Mouse (Mus musculus) kidney, postnatal 36 days (tissue): ENCODE measurements around the gene Ablim1.

ENCODE experiments used
- DNase-seq, 2 experiments: peaks; one replicate each; pipeline ENCODE4 v3.0.0; 2021 to 2022; ENCODE audit warnings: mixed read lengths in 2 of 2

Gene Ablim1

GRCm38 (mm10) chr19:57095340-57095739 is 219.4 kb downstream of the Ablim1 start:
- no peak for DNase-seq

GRCm38 (mm10) chr19:57093698-57094004 is 221.1 kb downstream of the Ablim1 start:
- no peak for DNase-seq

- no peak for DNase-seq
Measured at GRCm38 (mm10) chr19:57092958-57093697, 221.6 kb downstream of the Ablim1 start.

- DNase-seq, result no peak
Measured at GRCm38 (mm10) chr19:57091278-57091677, 223.4 kb downstream of the Ablim1 start.

- DNase-seq, result no peak
Measured at GRCm38 (mm10) chr19:57088804-57089369, 225.8 kb downstream of the Ablim1 start.

- no peak for DNase-seq
Measured at GRCm38 (mm10) chr19:57084520-57085166, 230.1 kb downstream of the Ablim1 start.

GRCm38 (mm10) chr19:57083887-57084286 is 230.8 kb downstream of the Ablim1 start:
- no peak for DNase-seq

GRCm38 (mm10) chr19:57083183-57083555 is 231.6 kb downstream of the Ablim1 start:
- no peak for DNase-seq

- no peak for DNase-seq
Measured at GRCm38 (mm10) chr19:57082454-57083182, 232.1 kb downstream of the Ablim1 start.

- peak in 1 of 2 experiments; percentile 20 for DNase-seq
Measured at GRCm38 (mm10) chr19:57081536-57081935, 233.2 kb downstream of the Ablim1 start.

GRCm38 (mm10) chr19:57079606-57079981 is 235.1 kb downstream of the Ablim1 start:
- no peak for DNase-seq

- DNase-seq, result peak; percentile 60 to 67
Measured at GRCm38 (mm10) chr19:57078867-57079605, 235.7 kb downstream of the Ablim1 start.

- DNase-seq, result no peak
Measured at GRCm38 (mm10) chr19:57077826-57078699, 236.7 kb downstream of the Ablim1 start.

- no peak for DNase-seq
Measured at GRCm38 (mm10) chr19:57073450-57073849, 241.3 kb downstream of the Ablim1 start.

GRCm38 (mm10) chr19:57072756-57073155 is 242.0 kb downstream of the Ablim1 start:
- no peak for DNase-seq

- no peak for DNase-seq
Measured at GRCm38 (mm10) chr19:57067108-57067613, 247.6 kb downstream of the Ablim1 start.

- DNase-seq, result peak; percentile 66 to 81
Measured at GRCm38 (mm10) chr19:57066313-57066712, 248.4 kb downstream of the Ablim1 start.

GRCm38 (mm10) chr19:57062746-57063145 is 252.0 kb downstream of the Ablim1 start:
- no peak for DNase-seq

- DNase-seq, result no peak
Measured at GRCm38 (mm10) chr19:57059018-57059580, 255.6 kb downstream of the Ablim1 start.

GRCm38 (mm10) chr19:57057568-57057967 is 257.2 kb downstream of the Ablim1 start:
- DNase-seq, result no peak
